Mouse (Mus musculus) lung, postnatal 4 days (tissue): ENCODE measurements around the gene Npw.

Experiments
- DNase-seq, 2 experiments: peaks; one replicate each; pipeline ENCODE4 v3.0.0; 2021

Npw gene

GRCm38 (mm10) chr17:24639571-24639988 is 18.7 kb downstream of the Npw start:
- peak in 1 of 2 experiments; percentile 57 for DNase-seq

DNA sequence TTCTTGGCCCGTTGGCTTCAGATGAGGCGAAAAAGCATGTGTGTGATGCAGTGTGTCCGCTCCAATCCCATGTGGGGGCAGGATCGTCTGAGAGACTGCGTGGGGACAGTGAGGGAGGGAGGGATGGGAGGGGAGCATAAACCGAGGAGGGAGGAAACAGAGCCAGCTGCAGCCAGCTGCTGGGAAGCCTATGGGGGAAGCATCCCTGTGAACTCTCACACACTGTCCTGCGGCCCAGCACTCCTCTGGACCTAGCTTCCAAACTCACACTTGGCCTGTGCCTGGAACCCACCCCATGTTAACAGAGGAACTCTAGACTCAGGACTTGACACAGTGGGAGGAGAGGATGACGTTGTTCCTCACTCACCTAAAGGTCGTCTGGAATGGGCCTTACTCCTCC is 19.4 kb downstream of the Npw start:
- peak; percentile 77 to 92 for DNase-seq

DNA sequence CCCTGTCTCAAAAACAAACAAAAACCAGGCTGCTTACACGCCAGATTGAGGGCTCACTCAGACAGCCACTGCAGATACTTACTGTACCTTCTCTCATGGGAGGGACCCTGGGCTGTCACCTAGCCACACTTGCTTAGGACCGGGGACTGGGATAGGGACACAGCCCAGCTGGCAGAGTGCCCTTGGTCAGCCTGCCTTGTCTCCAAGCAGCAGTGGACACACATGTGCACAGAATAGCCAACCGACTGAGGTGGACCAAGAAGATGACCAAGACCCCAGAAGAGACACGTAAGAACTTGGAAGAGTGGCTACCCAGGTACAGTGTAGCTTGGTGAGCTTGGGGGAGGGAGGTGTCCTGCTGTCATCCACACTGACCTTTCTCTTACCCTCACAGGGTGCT is 20.0 kb downstream of the Npw start:
- peak in 1 of 2 experiments; percentile 58 for DNase-seq

GRCm38 (mm10) chr17:24636781-24637481 is 21.3 kb downstream of the Npw start:
- peak; percentile 56 to 79 for DNase-seq

DNA sequence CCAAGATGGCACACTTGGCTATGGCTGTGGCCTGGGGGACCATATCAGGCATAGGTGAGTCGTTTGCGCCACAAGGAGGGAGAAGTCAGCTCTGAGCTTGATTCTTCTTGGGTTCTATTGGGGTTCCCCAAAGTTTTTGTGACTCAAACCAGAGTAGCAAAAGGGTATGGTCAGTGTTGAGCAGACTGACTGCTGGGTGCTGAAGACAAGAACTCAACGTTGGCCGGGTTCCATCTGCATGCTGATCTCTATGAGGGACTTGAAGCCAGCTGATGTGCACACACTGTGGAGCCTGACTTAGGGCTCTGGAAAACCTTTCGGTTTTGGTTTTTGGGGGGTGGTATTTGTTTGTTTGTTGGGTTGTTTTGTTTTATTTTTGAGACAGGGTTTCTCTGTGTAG is 22.6 kb downstream of the Npw start:
- no peak for DNase-seq

- DNase-seq = peak; percentile 57 to 74
These were observed 23.2 kb downstream of the Npw start for GRCm38 (mm10) chr17:24635024-24635423.

DNA sequence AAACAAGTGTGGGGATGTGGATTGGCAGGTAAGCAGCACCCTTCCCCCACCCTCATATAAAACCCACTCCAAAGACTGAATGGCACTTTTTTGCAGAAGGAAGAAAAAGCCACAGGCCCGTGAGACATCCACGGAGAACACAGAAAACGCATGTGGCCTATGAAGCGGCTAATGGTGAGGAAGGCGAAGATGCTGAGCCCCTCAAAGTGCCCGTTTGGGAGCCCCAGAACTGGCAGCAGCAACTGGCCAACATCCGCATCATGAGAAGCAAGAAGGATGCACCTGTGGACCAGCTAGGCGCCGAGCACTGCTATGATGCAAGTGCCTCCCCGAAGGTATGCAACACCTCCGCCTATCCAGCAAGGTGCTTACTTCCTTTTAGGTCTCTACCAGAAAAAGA is 24.4 kb downstream of the Npw start:
- DNase-seq = no peak

DNA sequence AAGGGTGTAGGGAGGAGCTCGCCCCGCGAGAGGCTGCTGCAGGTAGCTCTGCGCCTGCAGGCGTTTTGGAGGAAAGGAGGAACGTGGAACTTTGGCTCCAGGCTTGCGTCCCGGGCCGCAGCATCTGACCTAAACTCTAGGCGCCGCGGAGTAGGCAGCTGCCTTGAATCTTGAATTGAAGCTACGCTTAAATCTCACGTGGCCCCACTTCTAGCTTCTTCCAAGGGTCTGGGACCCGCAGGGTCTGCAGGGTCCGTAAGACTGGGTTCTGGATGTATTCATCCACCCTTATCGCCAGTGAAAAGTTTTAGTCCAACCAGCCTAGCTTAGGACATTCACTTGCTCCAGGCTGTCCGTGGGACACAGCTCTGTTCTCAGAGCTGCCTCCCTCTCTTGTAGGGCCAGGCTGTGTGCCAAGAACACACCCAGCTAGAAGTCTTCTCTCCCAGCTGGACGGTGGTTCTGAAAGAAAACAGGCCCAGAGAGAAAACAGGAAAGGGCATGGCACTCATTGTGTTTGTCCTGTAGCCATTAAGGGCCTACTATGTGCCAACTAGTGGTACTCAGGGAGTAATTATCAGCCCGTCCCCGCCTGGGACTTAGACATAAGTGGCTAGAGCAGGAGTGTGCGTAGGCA is 25.3 kb downstream of the Npw start:
- DNase-seq = peak; percentile 80 to 88

DNA sequence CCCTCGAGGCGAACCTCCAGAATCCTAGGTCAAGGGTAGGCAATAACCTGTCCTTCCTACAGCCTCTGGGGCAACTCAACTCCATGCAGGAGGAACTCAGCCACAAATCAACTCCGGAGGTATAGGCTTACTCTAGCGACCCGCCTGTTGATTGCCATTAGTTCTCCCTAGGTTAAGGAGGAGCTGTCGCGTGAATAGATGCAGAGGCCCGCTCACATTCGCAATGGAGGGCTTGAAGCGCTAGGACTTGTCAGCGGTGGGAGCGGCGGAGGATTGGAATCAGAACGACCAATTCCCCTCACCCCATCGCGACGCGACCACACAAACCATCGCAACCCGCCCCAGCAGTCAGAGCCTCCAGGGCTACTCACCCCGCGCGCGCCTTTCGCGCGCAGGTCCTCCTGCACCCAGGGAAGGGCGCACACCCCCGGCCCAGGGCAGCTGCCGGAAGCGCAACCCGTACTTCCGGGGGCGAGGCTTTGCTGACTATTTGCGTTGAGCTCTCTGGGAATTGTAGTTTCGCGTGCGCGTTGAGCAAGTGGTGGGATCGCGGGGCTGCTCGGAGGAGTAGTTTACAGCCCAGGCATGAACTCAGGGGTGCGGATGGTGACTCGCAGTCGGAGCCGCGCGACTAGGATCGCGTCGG is 26.0 kb downstream of the Npw start, which contains the start of the genes Tsc2 and Nthl1:
TSS of gene Tsc2 (minus strand) at position 464 of the 646 bp plus-strand sequence.
TSS of gene Nthl1 (plus strand) at position 514 of the 646 bp plus-strand sequence.
- DNase-seq = peak; percentile 88 to 90

GRCm38 (mm10) chr17:24630072-24630471 is 28.2 kb downstream of the Npw start:
- DNase-seq = no peak

- peak; percentile 70 to 83 for DNase-seq
These were observed 29.6 kb downstream of the Npw start for GRCm38 (mm10) chr17:24628646-24629045.

DNA sequence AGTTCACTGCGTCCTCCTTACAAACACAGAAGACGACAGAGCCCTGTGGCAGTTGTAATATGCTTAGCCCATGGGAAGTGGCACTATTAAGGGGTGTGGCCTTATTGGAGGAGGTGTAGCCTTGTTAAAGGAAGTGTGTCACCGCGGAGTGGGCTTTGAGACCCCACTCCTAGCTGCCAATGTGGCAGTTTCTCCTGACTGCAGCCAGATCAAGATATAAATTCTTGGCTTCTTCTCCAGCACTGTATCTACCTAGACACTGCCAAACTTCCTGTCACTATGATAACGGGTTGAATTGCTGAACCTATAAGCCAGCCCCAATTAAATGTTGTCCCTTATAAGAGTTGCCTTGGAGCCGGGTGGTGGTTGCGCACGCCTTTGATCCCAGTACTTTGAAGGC is 32.8 kb downstream of the Npw start:
- no peak for DNase-seq

- no peak for DNase-seq
These were observed 40.6 kb downstream of the Npw start for GRCm38 (mm10) chr17:24617561-24618194.

GRCm38 (mm10) chr17:24610711-24611110 is 47.5 kb downstream of the Npw start:
- DNase-seq = no peak

DNA sequence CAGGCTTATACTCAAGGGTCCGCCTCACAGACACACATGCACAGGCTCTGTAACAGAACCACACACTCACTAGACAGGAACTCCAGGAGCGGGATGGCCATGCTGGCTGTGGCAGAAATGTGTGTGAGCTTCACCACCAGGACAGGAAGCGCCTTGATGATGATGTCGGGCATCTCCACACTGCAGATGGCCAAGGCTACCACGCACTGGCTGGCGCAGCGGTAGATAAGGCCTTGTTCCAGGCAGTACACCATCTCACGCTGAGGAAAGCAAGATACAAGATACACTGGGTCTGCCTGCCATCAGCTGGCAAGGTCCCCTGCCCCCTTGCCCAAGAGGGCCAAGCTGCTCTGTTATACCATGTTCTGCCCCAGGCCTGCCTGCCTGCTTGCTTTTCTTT is 49.4 kb downstream of the Npw start:
- DNase-seq = no peak

DNA sequence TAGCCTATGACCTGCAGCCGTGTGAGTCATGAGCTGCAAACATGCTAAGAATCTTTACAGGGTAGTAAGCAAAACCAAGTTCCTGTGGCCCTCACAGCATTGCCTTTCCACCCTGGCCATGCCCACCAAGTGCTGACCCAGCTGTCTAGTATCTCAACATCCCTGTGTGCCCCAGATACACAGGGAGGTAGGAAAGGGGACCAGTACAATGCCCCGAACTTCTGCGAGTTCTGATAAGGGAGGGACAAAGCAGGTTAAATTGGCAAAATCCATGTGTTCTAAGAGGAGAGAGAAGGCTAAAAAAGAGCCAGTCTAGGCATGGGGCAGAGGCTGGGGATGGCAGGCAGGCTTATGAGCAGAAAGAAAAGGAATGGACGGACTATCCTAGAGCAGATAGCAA is 49.9 kb downstream of the Npw start:
- DNase-seq = no peak
